Mouse (Mus musculus) embryonic facial prominence, embryonic 10.5 days (tissue): ENCODE measurements around the gene Fmo2. TPM values are rescaled to one million over a fixed set of nuclear protein-coding genes. Genes with fewer than 3 reads are reported as not detected.

ENCODE experiments used
- DNase-seq: peaks from one replicate; pipeline ENCODE4 v3.0.0-alpha.2; 2017; ENCODE audit warnings: low spot score
- H3K27ac ChIP-seq: fragments of 300-500 bp; sonication (generic); replicated peaks from 2 replicates; pipeline ENCODE4 v1.5.1; 2016; ENCODE audit warnings: mild to moderate bottlenecking
- H3K27me3 ChIP-seq: fragments of 300-500 bp; sonication (generic); replicated peaks from 2 replicates; pipeline ENCODE4 v1.6.1; 2016; ENCODE audit warnings: low read depth, mild to moderate bottlenecking; ENCODE audit not compliant: poor library complexity, severe bottlenecking
- H3K36me3 ChIP-seq: fragments of 300-500 bp; sonication (generic); replicated peaks from 2 replicates; pipeline ENCODE4 v1.6.1; 2016; ENCODE audit warnings: mild to moderate bottlenecking, moderate library complexity
- H3K4me1 ChIP-seq: fragments of 300-500 bp; sonication (generic); 2 replicates; pipeline ENCODE4 v1.6.1; 2016
- H3K4me3 ChIP-seq: fragments of 300-500 bp; sonication (generic); 2 replicates; pipeline ENCODE4 v1.5.1; 2016; ENCODE audit warnings: mild to moderate bottlenecking, moderate library complexity
- H3K9me3 ChIP-seq: fragments of 300-500 bp; sonication (generic); 2 replicates; pipeline ENCODE4 v1.6.1; 2016; ENCODE audit warnings: mild to moderate bottlenecking
- WGBS: fragments of 180-500 bp; shearing (Covaris S2); methylation state at CpG from one replicate; pipeline ENCODE4 v1.1.7; 2016; 5-methylcytosine and 5-hydroxymethylcytosine counted together
- polyA plus RNA-seq: library from polyadenylated mRNA; unstranded; fragments of >200 nt; fragmentation: Nextera tagmentation; extraction: Ambion mirVana; gene quantifications from 2 replicates; pipeline ENCODE4 v1.2.1, GENCODE M21; 2016

Fmo2 gene
- polyA plus RNA-seq, 1 experiment from 2014 or later, result not detected

DNA sequence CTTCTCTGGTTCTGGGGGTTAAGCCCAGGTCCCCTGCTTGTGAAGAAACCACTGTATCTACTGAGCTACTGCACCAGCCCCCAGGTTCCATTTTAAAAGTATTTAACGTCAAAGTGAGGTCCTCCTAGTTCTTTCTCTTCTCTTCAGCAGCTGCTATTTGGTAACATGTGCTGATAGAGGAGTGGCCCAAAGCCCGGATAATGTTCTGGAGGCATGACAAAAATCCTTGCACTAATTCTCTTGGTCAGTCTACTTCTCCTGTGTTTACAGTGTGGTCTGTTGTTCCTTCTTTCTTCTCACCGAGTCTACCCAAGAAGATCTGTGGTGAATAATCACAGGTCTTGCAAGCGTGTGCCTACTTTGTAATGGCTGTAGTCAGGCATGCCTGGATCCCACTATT lies 15.8 kb downstream of the Fmo2 start:
- H3K27ac ChIP-seq, result no peak overlapping the region
- H3K27me3 ChIP-seq, result no peaks in the 10 kb centered on the region
- H3K4me1 ChIP-seq, result no peaks in the 10 kb centered on the region
- no peaks in the 10 kb centered on the region for H3K36me3 ChIP-seq
- 83% methylated on average over 4 of the region's 4 CpGs for WGBS
- no peak overlapping the region for H3K4me3 ChIP-seq
- H3K9me3 ChIP-seq, result no peaks in the 10 kb centered on the region
- DNase-seq, result no peak

DNA sequence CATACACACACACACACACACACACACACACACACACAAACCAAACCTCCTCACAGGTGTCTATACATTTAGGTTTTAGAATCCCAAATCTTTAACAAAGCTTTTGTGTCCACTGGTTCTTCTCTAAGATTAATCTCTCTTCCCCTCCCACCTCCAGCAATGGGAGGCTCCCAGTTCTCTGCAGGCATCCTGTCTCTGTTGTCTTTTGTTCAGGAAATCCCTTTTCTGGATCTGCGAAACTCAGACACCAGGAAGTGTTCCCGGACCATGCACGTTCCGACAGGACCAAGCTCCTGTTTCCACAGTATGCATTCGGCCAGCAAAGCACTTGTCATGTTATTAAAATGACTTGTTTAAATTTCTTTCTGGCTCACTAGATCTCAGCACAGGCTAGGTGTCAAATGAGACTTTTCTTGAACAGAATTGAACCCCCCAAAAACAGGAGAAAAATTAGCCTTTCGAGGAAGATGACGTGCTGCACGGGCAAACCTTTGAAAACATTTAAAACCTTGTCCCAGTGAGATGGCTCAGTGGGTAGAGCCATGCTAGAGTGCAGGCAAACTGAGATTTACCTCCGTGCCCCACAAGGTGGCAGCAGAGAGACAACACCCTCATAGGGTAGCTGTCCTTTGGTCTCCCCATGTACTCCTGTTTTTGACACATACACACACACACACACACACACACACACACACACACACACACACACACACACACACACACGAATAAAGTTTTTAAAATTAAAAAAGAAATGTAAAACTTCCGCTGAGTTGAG lies 18.7 kb downstream of the Fmo2 start:
- Histone ChIP-seq H3K27me3 (no peaks in the 10 kb centered on the region), H3K36me3 (no peaks in the 10 kb centered on the region), H3K4me3 (no peak overlapping the region), H3K9me3 (no peaks in the 10 kb centered on the region), H3K4me1 (peaks cover 4% of the 10 kb centered on the region; the same call in 1 of the 2 replicates), H3K27ac (no peak overlapping the region)
- WGBS, result 60% methylated on average over 11 of the region's 11 CpGs
- DNase-seq, result peak; percentile 51

DNA sequence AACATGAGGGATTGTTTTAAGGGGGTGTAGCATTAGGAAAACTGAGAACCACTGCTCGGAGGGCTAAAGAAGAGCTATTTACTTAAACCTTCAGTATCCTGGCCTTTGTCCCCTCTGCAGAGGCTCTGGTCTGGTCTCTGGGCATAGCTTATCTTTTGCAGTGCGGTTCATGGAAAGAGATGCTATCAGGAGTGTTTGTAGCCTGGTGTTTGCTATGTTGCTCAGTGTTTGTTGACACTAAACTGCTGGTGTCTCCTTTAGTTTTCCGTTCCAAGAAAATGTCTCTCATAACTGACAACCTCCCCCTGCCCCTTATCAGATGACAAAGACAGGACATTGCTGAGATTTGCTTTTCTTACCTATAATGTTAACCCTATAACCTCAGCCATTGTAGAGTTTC lies 23.4 kb downstream of the Fmo2 start:
- Histone ChIP-seq H3K27ac (0 out of 2 replicates have a peak overlapping the region, but pooled peaks have one; percentile 59), H3K36me3 (no peaks in the 10 kb centered on the region), H3K9me3 (no peaks in the 10 kb centered on the region), H3K27me3 (no peaks in the 10 kb centered on the region), H3K4me3 (no peak overlapping the region), H3K4me1 (peaks cover 30% of the 10 kb centered on the region)
- WGBS, result 45% methylated on average over 3 of the region's 3 CpGs
- no peak for DNase-seq

DNA sequence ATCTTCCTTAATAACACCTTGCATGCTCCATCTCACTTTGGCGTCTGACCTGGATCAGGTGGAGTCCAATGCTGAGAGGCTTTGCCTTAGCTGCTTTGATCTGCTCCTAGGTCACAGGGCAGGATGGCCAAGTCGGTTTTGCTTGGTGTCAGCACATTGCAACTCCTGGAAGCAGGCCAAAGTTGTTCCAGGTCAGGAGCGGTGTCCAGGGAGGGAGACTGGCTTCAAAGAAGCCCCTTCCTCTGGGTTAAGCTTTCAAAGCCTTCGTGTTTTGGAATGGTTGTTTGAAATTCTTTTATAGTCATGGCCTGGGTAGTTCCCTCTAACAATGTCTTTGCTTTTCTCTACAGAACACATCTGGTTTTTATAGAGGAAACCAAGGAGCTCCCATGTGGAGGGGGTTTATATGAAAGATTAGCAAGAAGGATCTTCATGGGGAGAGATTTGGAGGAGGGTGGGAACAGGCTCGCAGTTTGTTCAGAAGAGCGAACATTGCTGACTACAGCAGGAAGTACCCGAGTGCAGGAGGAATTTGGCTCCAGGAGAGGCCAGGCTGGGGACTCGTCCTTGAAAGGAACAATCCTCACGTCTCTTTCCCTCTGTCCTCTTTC lies 26.7 kb downstream of the Fmo2 start:
- H3K27ac ChIP-seq, result peak overlapping the region; percentile 79
- no peaks in the 10 kb centered on the region for H3K36me3 ChIP-seq
- DNase-seq, result peak; percentile 50
- H3K4me3 ChIP-seq, result no peak overlapping the region
- WGBS, result 35% methylated on average over 9 of the region's 9 CpGs
- H3K4me1 ChIP-seq, result peaks cover 30% of the 10 kb centered on the region
- H3K27me3 ChIP-seq, result no peaks in the 10 kb centered on the region
- peaks cover 9% of the 10 kb centered on the region; the same call in 1 of the 2 replicates for H3K9me3 ChIP-seq

DNA sequence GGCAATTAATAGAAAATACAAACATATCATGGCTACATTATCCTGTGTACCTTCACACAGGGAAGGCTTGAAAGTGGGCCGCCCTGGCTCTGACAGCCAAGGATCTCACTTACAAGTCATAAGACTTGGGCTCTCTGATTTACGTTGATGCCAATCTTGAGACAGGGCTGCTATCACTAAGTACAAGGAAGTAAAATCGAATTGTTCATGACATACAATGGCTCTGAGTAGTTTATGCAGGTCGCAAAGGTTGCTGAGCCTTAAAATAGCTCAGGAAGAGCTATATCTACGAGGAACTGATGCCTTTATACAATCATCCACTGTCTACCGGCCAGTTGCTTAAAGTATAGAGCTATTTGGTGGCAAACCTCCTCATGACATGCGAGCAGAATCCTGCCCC lies 27.5 kb downstream of the Fmo2 start:
- Histone ChIP-seq H3K27me3 (no peaks in the 10 kb centered on the region), H3K27ac (peak overlapping the region; percentile 79), H3K4me1 (peaks cover 30% of the 10 kb centered on the region), H3K36me3 (no peaks in the 10 kb centered on the region), H3K4me3 (no peak overlapping the region), H3K9me3 (peaks cover 9% of the 10 kb centered on the region; the same call in 1 of the 2 replicates)
- 78% methylated on average over 7 of the region's 7 CpGs for whole genome bisulfite sequencing
- no peak for DNase-seq

DNA sequence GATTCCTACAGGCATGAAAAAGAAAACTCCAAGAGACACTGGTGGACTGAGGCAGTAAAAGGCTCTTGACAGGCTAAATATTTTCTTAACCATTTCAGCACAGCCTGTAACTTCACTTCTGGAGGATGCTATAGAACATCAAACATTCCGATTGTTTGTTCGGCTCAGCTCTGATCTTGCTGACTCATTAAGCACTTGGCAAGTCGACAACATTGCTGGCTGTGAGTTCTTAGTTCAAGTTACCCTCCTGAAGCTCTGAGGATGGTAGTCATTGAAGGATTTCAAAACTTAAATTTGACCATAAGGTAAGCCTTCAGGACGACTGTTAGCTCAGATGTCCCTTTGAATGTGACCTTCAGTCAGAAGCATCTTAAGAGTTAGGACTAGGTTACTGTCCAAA lies 31.1 kb downstream of the Fmo2 start:
- H3K27ac ChIP-seq, result no peak overlapping the region
- peaks cover 25% of the 10 kb centered on the region for H3K4me1 ChIP-seq
- DNase-seq, result no peak
- no peaks in the 10 kb centered on the region for H3K36me3 ChIP-seq
- peaks cover 9% of the 10 kb centered on the region; the same call in 1 of the 2 replicates for H3K9me3 ChIP-seq
- H3K4me3 ChIP-seq, result no peak overlapping the region
- 90% methylated on average over 4 of the region's 4 CpGs for WGBS
- no peaks in the 10 kb centered on the region for H3K27me3 ChIP-seq

DNA sequence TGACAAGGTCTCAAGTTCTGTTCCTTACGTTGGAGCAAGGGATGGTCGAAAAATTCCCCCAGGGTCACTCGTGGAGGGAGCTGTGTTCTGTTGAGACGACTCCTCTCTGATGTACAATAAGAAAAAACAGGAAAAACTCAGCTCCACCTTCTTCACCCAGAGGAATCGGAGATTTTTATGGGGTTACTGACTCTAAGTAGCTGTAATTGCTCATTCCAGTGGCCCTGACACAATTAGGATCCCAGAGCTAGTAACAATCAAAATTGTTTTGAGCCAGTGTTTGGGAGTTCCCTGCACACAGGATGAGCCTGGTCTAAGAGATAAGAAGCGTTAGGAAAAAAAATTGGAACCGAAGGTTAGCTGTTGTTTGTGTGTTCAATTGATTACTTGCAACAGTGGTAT lies 32.2 kb downstream of the Fmo2 start, which contains the start of gene Fmo1:
TSS of gene Fmo1 (minus strand) at position 331 of the 402 bp plus-strand sequence.
- H3K27me3 ChIP-seq, result no peaks in the 10 kb centered on the region
- H3K4me1 ChIP-seq, result peaks cover 20% of the 10 kb centered on the region
- DNase-seq, result no peak
- H3K27ac ChIP-seq, result no peak within 1 kb of the TSS
- H3K36me3 ChIP-seq, result no peaks in the 10 kb centered on the region
- H3K9me3 ChIP-seq, result peaks cover 9% of the 10 kb centered on the region; the same call in 1 of the 2 replicates
- 61% methylated on average over 7 of the region's 7 CpGs for WGBS
- no peak within 1 kb of the TSS for H3K4me3 ChIP-seq

DNA sequence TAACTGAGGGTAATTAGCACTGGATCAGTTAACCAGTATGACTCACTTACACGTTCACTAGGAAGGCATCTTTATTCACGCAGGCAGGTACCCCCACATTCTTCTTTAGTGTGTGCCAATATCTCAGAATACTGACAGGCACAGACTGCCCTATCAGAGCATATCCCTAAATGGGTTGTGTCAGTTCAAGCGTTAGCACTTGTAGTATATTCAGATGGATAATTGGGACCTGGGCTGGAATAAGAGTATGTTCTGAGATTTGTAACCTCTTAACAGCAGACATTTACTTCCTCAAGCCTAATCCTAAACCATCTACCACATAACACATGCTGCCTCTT lies 33.1 kb downstream of the Fmo2 start:
- H3K36me3 ChIP-seq, result no peaks in the 10 kb centered on the region
- 73% methylated on average over 3 of the region's 3 CpGs for WGBS
- no peak for DNase-seq
- H3K9me3 ChIP-seq, result peaks cover 9% of the 10 kb centered on the region; the same call in 1 of the 2 replicates
- H3K27me3 ChIP-seq, result no peaks in the 10 kb centered on the region
- peaks cover 15% of the 10 kb centered on the region for H3K4me1 ChIP-seq
- no peak overlapping the region for H3K27ac ChIP-seq
- H3K4me3 ChIP-seq, result no peak overlapping the region

DNA sequence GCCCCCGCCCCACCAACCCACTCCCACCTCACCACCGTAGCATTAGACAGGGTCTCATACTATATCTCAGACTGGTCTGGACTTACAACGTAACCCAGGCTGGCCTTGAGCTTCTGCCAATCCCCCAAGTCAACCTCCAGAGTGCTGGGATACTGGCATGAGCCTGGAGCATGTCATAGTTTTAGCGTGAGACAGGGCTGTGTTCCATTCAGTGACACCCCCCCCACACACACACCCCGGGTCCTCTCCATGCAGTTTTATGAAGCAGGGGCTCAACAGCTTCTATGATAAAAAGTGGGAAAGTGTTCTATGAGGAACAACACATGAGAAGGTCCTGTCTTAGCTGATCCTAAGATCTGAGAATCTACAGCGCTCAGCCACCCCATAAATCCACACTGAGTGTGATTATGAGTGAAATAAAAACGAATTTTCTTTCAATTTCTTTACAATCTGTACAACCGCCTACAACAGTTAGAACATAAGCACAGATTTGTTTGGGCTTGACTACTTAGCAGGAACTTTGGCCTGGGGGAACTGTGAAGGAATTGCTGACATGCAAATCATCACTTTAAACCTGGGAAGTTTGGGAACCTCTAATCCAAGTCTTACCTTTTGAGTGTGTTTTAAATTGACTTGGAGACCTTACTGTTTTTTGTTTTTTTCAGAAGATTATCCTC lies 33.6 kb downstream of the Fmo2 start:
- no peak overlapping the region for H3K27ac ChIP-seq
- H3K36me3 ChIP-seq, result no peaks in the 10 kb centered on the region
- 81% methylated on average over 8 of the region's 8 CpGs for WGBS

DNA sequence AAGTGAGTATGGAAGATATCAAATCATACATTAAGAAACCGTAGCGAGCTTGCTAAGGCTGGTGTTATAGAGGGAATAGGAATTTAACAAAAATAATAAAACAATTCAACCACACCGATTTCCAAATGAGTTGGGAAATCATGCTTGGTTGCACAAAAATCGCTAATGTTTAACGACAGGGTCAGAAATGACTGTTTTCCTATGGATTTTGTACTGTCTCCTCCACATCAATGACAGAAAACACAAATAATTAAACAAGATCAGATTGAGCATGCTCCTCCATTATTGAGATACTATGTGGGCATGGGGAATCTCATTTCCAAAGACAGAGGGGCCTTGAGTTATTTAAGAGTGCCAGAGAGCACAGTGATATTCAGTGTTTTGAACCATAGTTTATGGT lies 34.2 kb downstream of the Fmo2 start:
- Histone ChIP-seq H3K27ac (no peak overlapping the region), H3K27me3 (no peaks in the 10 kb centered on the region), H3K9me3 (peaks cover 9% of the 10 kb centered on the region; the same call in 1 of the 2 replicates), H3K36me3 (no peaks in the 10 kb centered on the region), H3K4me3 (no peak overlapping the region), H3K4me1 (peaks cover 20% of the 10 kb centered on the region)
- 94% methylated on average over 5 of the region's 5 CpGs for WGBS
- no peak for DNase-seq

More for the DNA sequence above, 33.6 kb downstream of the Fmo2 start:
- no peak for DNase-seq
- H3K27me3 ChIP-seq, result no peaks in the 10 kb centered on the region
- H3K4me1 ChIP-seq, result peaks cover 13% of the 10 kb centered on the region
- peaks cover 9% of the 10 kb centered on the region; the same call in 1 of the 2 replicates for H3K9me3 ChIP-seq
- H3K4me3 ChIP-seq, result no peak overlapping the region

DNA sequence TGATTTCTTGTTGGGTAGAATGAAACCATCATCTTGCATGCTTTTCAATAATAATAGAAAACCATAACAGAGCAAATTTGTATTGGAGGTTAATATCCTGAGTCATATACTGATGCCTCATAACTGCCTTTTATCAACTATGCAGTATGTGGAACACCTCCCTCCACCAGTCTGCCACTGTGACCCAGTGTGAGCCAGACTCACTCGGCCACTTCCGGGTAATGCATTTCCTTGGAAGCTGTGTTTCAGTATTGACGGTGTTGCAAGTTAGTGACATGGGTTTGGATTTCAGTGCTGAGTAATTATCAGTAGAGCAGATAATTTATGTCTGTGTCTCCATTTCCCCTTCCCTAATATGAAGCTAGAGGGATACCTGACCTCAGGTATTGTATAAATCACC lies 34.9 kb downstream of the Fmo2 start:
- H3K27me3 ChIP-seq, result no peaks in the 10 kb centered on the region
- peaks cover 8% of the 10 kb centered on the region; the same call in 1 of the 2 replicates for H3K9me3 ChIP-seq
- WGBS, result 88% methylated on average over 3 of the region's 3 CpGs
- H3K36me3 ChIP-seq, result no peaks in the 10 kb centered on the region
- H3K4me1 ChIP-seq, result peaks cover 27% of the 10 kb centered on the region
- H3K27ac ChIP-seq, result no peak overlapping the region
- no peak for DNase-seq
- H3K4me3 ChIP-seq, result no peak overlapping the region

DNA sequence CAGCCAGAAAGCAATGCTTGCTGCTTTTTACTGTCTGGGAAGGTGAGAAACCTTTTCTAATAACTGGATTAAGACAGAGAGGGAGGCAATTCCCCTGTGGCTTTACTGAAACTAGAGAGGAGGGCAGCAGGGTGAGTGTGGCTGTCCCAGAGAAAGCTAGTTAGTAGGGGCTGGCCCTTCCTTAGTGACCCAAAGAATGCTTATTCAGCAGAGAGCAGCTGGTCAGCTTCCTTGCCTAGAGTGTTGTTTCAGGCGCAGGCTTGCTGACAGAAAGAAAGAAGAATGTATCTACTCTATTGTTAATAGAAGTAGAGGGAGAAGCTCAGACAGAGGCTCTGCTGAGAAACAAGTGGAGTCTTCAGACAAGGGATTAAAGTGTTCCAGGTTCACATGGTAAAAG lies 36.2 kb downstream of the Fmo2 start:
- WGBS, result 14% methylated on average over 1 of the region's 1 CpGs
- H3K27ac ChIP-seq, result 0 out of 2 replicates have a peak overlapping the region, but pooled peaks have one; percentile 20
- no peaks in the 10 kb centered on the region for H3K27me3 ChIP-seq
- no peak overlapping the region for H3K4me3 ChIP-seq
- peaks cover 33% of the 10 kb centered on the region for H3K4me1 ChIP-seq
- H3K9me3 ChIP-seq, result no peaks in the 10 kb centered on the region
- DNase-seq, result no peak
- no peaks in the 10 kb centered on the region for H3K36me3 ChIP-seq
